Mouse (Mus musculus): Measurements from ENCODE around the gene Atp6v1f. TPM values are rescaled to one million over a fixed set of nuclear protein-coding genes. Genes with fewer than 3 reads are reported as not detected.
A peak's percentile ranks its signal among the peaks of the same experiment; 100 is the strongest.

The Atp6v1f gene
- total RNA-seq, 2 experiments from 2014 or later: 229 to 263 TPM

- intact Hi-C loops (cut with DNase I): no loop called here
- DNase-seq (ENCODE audit: low spot score in 2 of 2): no peak
These were observed 40.2 kb downstream of the Atp6v1f start, which contains the start of gene Kcp for GRCm38 (mm10) chr6:29507447-29508309. Gene Kcp (minus strand): TSS chr6:29507952.

- no peak for DNase-seq (ENCODE audit: low spot score in 2 of 2)
- intact Hi-C loops (cut with DNase I): no loop called here
These were observed 41.6 kb downstream of the Atp6v1f start for GRCm38 (mm10) chr6:29509086-29509485.

- DNase-seq (ENCODE audit: low spot score in 2 of 2): no peak
- intact Hi-C loops (cut with DNase I): no loop called here
These were observed 45.8 kb downstream of the Atp6v1f start for GRCm38 (mm10) chr6:29513284-29513683.

- intact Hi-C loops (cut with DNase I): no loop called here
- DNase-seq (ENCODE audit: low spot score in 2 of 2): peak; percentile 56 to 59
These were observed 49.6 kb downstream of the Atp6v1f start for GRCm38 (mm10) chr6:29517139-29517538.

Other genes starting within 250 kb of the Atp6v1f start
- gene Hilpda, start 195.2 kb upstream of the Atp6v1f start, total RNA-seq (2021): 1 to 10 TPM; 6.5 to 7.5 TPM
- under 1 TPM; 0.32 to 0.79 TPM for gene Fam71f2, start 188.1 kb upstream of the Atp6v1f start, total RNA-seq (2021)
- not detected for gene Fam71f1, start 148.6 kb upstream of the Atp6v1f start, total RNA-seq (2021)
- gene Calu, start 119.6 kb upstream of the Atp6v1f start, total RNA-seq (2021): 10 to 100 TPM; 65.3 to 66.4 TPM
- gene Opn1sw, start 79.2 kb upstream of the Atp6v1f start, total RNA-seq (2021): under 1 TPM in 1 of 2 experiments, not detected in 1; 0.17 TPM
- 10 to 100 TPM; 90.3 to 90.4 TPM for gene Ccdc136, start 71.4 kb upstream of the Atp6v1f start, total RNA-seq (2021)
- 1 to 10 TPM; 1.7 to 2.0 TPM for gene Flnc, start 34.5 kb upstream of the Atp6v1f start, total RNA-seq (2021)
- gene Atp6v1fnb, start 3.7 kb downstream of the Atp6v1f start, total RNA-seq (2021): under 1 TPM; 0.49 to 0.63 TPM
- 1 to 10 TPM in 1 of 2 experiments, under 1 TPM in 1; 0.54 to 1.9 TPM for gene Kcp, start 40.2 kb downstream of the Atp6v1f start, total RNA-seq (2021)
- 1 to 10 TPM; 4.4 to 4.7 TPM for gene Irf5, start 58.9 kb downstream of the Atp6v1f start, total RNA-seq (2021)
- 10 to 100 TPM; 65.3 to 74.8 TPM for gene Tnpo3, start 142.2 kb downstream of the Atp6v1f start, total RNA-seq (2021)
- gene Tspan33, start 226.5 kb downstream of the Atp6v1f start, total RNA-seq (2021): 10 to 100 TPM; 28.0 TPM

Data from left cerebral cortex, postnatal 36 days (tissue).